Comparison of ENCODE assay signal across 9 mouse cellular contexts in the genomic region with DNA sequence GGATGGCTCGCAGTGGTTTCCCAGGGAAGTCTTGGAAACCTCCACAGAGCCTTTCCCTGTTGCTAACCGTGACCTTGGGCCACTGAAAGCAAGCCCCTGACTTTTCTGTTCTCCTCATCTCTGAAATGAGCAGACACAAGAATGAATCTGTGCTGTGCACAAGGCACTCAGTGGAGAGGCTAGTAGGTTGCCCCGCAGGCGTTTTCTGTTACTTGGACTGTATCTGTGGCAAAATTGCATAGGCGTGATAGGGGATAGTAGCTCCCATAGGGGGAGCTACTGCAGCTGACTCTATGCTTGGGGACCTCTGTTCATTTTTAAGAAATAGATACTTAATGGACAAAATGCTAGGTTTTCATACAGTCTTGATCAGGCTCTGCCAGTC. TPM values are rescaled to one million over a fixed set of nuclear protein-coding genes. Genes with fewer than 3 reads are reported as not detected.
DNase-seq lines count a peak whose midpoint lies in the region; ATAC-seq and TF ChIP-seq lines count a peak whose summit lies in the region.
"Had no signal": no experiment of that assay in that cellular context is flagged by ENCODE, and none has a peak within 500 bp of the region (broad histone marks: within the 10 kb centered on the region; RNA-seq: fewer than 3 reads in every experiment).

No protein-coding gene starts in this region.

- DNase-seq in layer of hippocampus, adult 2 months (ENCODE audit: low spot score in 2 of 2): no peak
- DNase-seq in layer of hippocampus, adult 11-12 months (ENCODE audit: low spot score): no peak
- DNase-seq in brain, adult 2 months (ENCODE audit: low read depth, low spot score): peak; percentile 33
- no peak for DNase-seq in hindbrain, embryonic 14.5 days (ENCODE audit: low spot score)
- no peak for DNase-seq in midbrain, postnatal 0 days (ENCODE audit: low spot score)
- DNase-seq in testis, postnatal 14 days (ENCODE audit: low spot score): no peak
- DNase-seq in cerebellum, postnatal 10 days: no peak
- DNase-seq in frontal cortex, postnatal 36 days (ENCODE audit: low spot score in 2 of 2): no peak

- H3K9me3 ChIP-seq in hindbrain, embryonic 14.5 days (ENCODE audit: control insufficient read depth, low read length): no peaks in the 10 kb centered on the region
- no peaks in the 10 kb centered on the region for H3K9me3 ChIP-seq in midbrain, postnatal 0 days (ENCODE audit: low read length)

- peaks cover 11% of the 10 kb centered on the region for H3K4me1 ChIP-seq in hindbrain, embryonic 14.5 days (replicated peaks; ENCODE audit: control insufficient read depth, insufficient read depth, low read length)
- H3K4me1 ChIP-seq in midbrain, postnatal 0 days (ENCODE audit: insufficient read depth, low read length): peaks cover 3% of the 10 kb centered on the region; the same call in 1 of the 2 replicates

- H3K9ac ChIP-seq in hindbrain, embryonic 14.5 days: peak overlapping the region; percentile 60
- peak overlapping the region; percentile 63 for H3K9ac ChIP-seq in midbrain, postnatal 0 days (replicated peaks; ENCODE audit: low read length, poor library complexity, severe bottlenecking)

- peak overlapping the region; percentile 88 for H3K4me2 ChIP-seq in hindbrain, embryonic 14.5 days (replicated peaks)
- H3K4me2 ChIP-seq in midbrain, postnatal 0 days (ENCODE audit: low read depth, low read length, poor library complexity, severe bottlenecking): peak overlapping the region; percentile 87

- peak overlapping the region; percentile 86 for H3K4me3 ChIP-seq in layer of hippocampus, adult 2 months
- peak overlapping the region; percentile 68 for H3K4me3 ChIP-seq in hindbrain, embryonic 14.5 days (replicated peaks; ENCODE audit: low read length)
- H3K4me3 ChIP-seq in midbrain, postnatal 0 days (ENCODE audit: low read depth, low read length): peak overlapping the region; percentile 71

- H3K27me3 ChIP-seq in hindbrain, embryonic 14.5 days (ENCODE audit: control insufficient read depth, insufficient read depth, low read length): no peaks in the 10 kb centered on the region
- no peaks in the 10 kb centered on the region for H3K27me3 ChIP-seq in midbrain, postnatal 0 days (ENCODE audit: insufficient read depth, low read length)

- no peak for ATAC-seq in hindbrain, embryonic 14.5 days (ENCODE audit: low FRiP score)
- ATAC-seq in midbrain, postnatal 0 days (ENCODE audit: low FRiP score): no peak

- TF ChIP-seq CTCF in layer of hippocampus, adult 2 months (conservative IDR thresholded peaks at IDR 0.05): peak; percentile 38
- TF ChIP-seq CTCF in midbrain, postnatal 0 days (IDR thresholded peaks at IDR 0.05): no peak

- H3K27ac ChIP-seq in layer of hippocampus, adult 2 months: peak overlapping the region; percentile 83; the same call in 1 of the 2 replicates
- peak overlapping the region; percentile 66; the same call in 1 of the 2 replicates for H3K27ac ChIP-seq in hindbrain, embryonic 14.5 days
- H3K27ac ChIP-seq in midbrain, postnatal 0 days (ENCODE audit: low read depth, low read length): peak overlapping the region; percentile 74; the same call in 1 of the 2 replicates

- WGBS in hindbrain, embryonic 14.5 days: 24% methylated on average over 5 of the region's 5 CpGs
- WGBS in midbrain, postnatal 0 days: 15% methylated on average over 5 of the region's 5 CpGs

- no peaks in the 10 kb centered on the region for H3K36me3 ChIP-seq in hindbrain, embryonic 14.5 days (replicated peaks; ENCODE audit: control insufficient read depth, insufficient read depth)
- no peaks in the 10 kb centered on the region for H3K36me3 ChIP-seq in midbrain, postnatal 0 days (ENCODE audit: insufficient read depth, low read length)

RNA-seq across cellular contexts. Expression of a gene that starts 0.7 kb away (rescaled TPM):
- 10 to 100 TPM; 14.2 to 14.3 TPM for total RNA-seq in layer of hippocampus, adult 2 months (2021)
- 12.5 and 12.7 TPM in 2 replicates for polyA plus RNA-seq in hindbrain, embryonic 14.5 days (2014; fragmentation: Nextera tagmentation; extraction: Ambion mirVana)
- total RNA-seq in midbrain, postnatal 0 days (2014; rRNA removed): 14.5 and 15.4 TPM in 2 replicates
- polyA plus RNA-seq in midbrain, postnatal 0 days (2015; fragmentation: Nextera tagmentation; extraction: Ambion mirVana): 16.1 and 17.2 TPM in 2 replicates

RNA-seq across cellular contexts. Expression of a gene that starts 22.3 kb away (rescaled TPM):
- not detected for total RNA-seq in layer of hippocampus, adult 2 months (2021)
- polyA plus RNA-seq in hindbrain, embryonic 14.5 days (2014; fragmentation: Nextera tagmentation; extraction: Ambion mirVana): not detected in 2 replicates
- not detected in 2 replicates for total RNA-seq in midbrain, postnatal 0 days (2014; rRNA removed)
- polyA plus RNA-seq in midbrain, postnatal 0 days (2015; fragmentation: Nextera tagmentation; extraction: Ambion mirVana): 0.38 TPM in 1 of 2 replicates, not detected in the other
- polyA plus RNA-seq: gonadal fat pad, adult 2 months had no signal
